Mouse (Mus musculus) myocyte (in vitro differentiated cells): Measurements from ENCODE around the gene Kif26b. TPM values are rescaled to one million over a fixed set of nuclear protein-coding genes. Genes with fewer than 3 reads are reported as not detected.

Experiments used
- H3K27me3 ChIP-seq: one replicate; pipeline ENCODE4 v1.6.1; 2011; ENCODE audit not compliant: control insufficient read depth, insufficient read depth, insufficient read length
- H3K36me3 ChIP-seq: one replicate; pipeline ENCODE4 v1.6.1; 2011; ENCODE audit not compliant: control insufficient read depth, insufficient read depth
- H3K4me2 ChIP-seq: one replicate; pipeline ENCODE4 v1.6.1; 2011; ENCODE audit warnings: low read depth, control low read depth
- H3K4me3 ChIP-seq: one replicate; pipeline ENCODE4 v1.5.1; 2011; ENCODE audit warnings: mild to moderate bottlenecking, control low read depth, moderate library complexity
- H3K79me2 ChIP-seq: one replicate; pipeline ENCODE4 v1.6.1; 2011; ENCODE audit not compliant: control insufficient read depth, insufficient read depth
- H3ac ChIP-seq: one replicate; pipeline ENCODE4 v1.6.1; 2011; ENCODE audit not compliant: control insufficient read depth, insufficient read length
- CEBPB ChIP-seq: IDR thresholded peaks from 2 replicates; pipeline ENCODE4 v1.6.1; 2011; ENCODE audit warnings: mild to moderate bottlenecking, moderate library complexity; ENCODE audit not compliant: poor library complexity, insufficient read depth, severe bottlenecking
- E2F4 ChIP-seq: IDR thresholded peaks from one replicate; pipeline ENCODE4 v1.6.1; 2011; ENCODE audit warnings: mild to moderate bottlenecking, control low read depth, moderate library complexity; ENCODE audit not compliant: insufficient read depth
- MAX ChIP-seq: IDR thresholded peaks from one replicate; pipeline ENCODE4 v1.6.1; 2011; ENCODE audit warnings: low read depth, mild to moderate bottlenecking, control low read depth
- MYOD1 ChIP-seq, 3 experiments: IDR thresholded peaks; one replicate each; pipeline ENCODE4 v1.6.1; 2011; ENCODE audit warnings: control low read depth in 2 of 3, low read depth in 2 of 3, mild to moderate bottlenecking in 2 of 3, moderate library complexity in 1 of 3; ENCODE audit not compliant: insufficient read length in 2 of 3, control insufficient read depth in 1 of 3
- MYOG ChIP-seq, 3 experiments: IDR thresholded peaks; one replicate each; pipeline ENCODE4 v1.6.1; 2011; ENCODE audit warnings: control low read depth in 2 of 3, low read depth in 2 of 3, mild to moderate bottlenecking in 2 of 3; ENCODE audit not compliant: insufficient read length in 2 of 3, control insufficient read depth in 1 of 3, insufficient read depth in 1 of 3
- POLR2A ChIP-seq: IDR thresholded peaks from one replicate; pipeline ENCODE4 v1.6.1; 2011; ENCODE audit warnings: low read depth, mild to moderate bottlenecking, control low read depth, moderate library complexity; ENCODE audit not compliant: insufficient read length
- POLR2AphosphoS2 ChIP-seq: IDR thresholded peaks from one replicate; pipeline ENCODE4 v1.6.1; 2011; ENCODE audit warnings: low read depth, control low read depth; ENCODE audit not compliant: insufficient read length
- REST ChIP-seq: IDR thresholded peaks from one replicate; pipeline ENCODE4 v1.6.1; 2011; ENCODE audit warnings: mild to moderate bottlenecking, control low read depth, moderate library complexity; ENCODE audit not compliant: insufficient read depth, insufficient read length
- SRF ChIP-seq: IDR thresholded peaks from one replicate; pipeline ENCODE4 v1.6.1; 2011; ENCODE audit warnings: low read depth; ENCODE audit not compliant: control insufficient read depth, insufficient read length
- TCF12 ChIP-seq: IDR thresholded peaks from one replicate; pipeline ENCODE4 v1.6.1; 2011; ENCODE audit warnings: mild to moderate bottlenecking, control low read depth; ENCODE audit not compliant: poor library complexity, insufficient read depth, severe bottlenecking
- TCF3 ChIP-seq: IDR thresholded peaks from one replicate; pipeline ENCODE4 v1.6.1; 2011; ENCODE audit warnings: low read depth, control low read depth; ENCODE audit not compliant: insufficient read length
- USF1 ChIP-seq: IDR thresholded peaks from one replicate; pipeline ENCODE4 v1.6.1; 2011; ENCODE audit warnings: low read depth, mild to moderate bottlenecking, control low read depth, moderate library complexity
- polyA plus RNA-seq: library from polyadenylated mRNA; unstranded; fragments of >200 nt; fragmentation: generic; extraction: Trizol; gene quantifications from one replicate; pipeline ENCODE4 v1.2.1, GENCODE M21; 2012; ENCODE audit warnings: missing spikeins

Kif26b gene
- polyA plus RNA-seq, 1 experiment = 5.9 TPM

GRCm38 (mm10) chr1:178820556-178821435, 291.9 kb downstream of the Kif26b start:
- Histone ChIP-seq H3K27me3 (no peaks in the 10 kb centered on the region), H3ac (no peak overlapping the region), H3K36me3 (no peaks in the 10 kb centered on the region), H3K4me2 (no peak overlapping the region), H3K79me2 (no peaks in the 10 kb centered on the region), H3K4me3 (no peak overlapping the region)
- TF ChIP-seq MYOG (IDR thresholded peaks at IDR 0.05; ENCODE audit: control insufficient read depth in 1 of 3, insufficient read depth in 1 of 3, insufficient read length in 2 of 3, low read depth in 2 of 3) (no peak), TCF12 (no peak), POLR2AphosphoS2 (no peak), CEBPB (no peak), POLR2A (no peak)

- H3K27me3 ChIP-seq = no peaks in the 10 kb centered on the region
- TF ChIP-seq MYOG (IDR thresholded peaks at IDR 0.05; ENCODE audit: control insufficient read depth in 1 of 3, insufficient read depth in 1 of 3, insufficient read length in 2 of 3, low read depth in 2 of 3) (no peak), SRF (no peak), REST (no peak), POLR2A (no peak), POLR2AphosphoS2 (no peak), CEBPB (no peak)
- no peaks in the 10 kb centered on the region for H3K79me2 ChIP-seq
- H3K4me2 ChIP-seq = no peak overlapping the region
- H3K4me3 ChIP-seq = no peak overlapping the region
- H3ac ChIP-seq = no peak overlapping the region
- no peaks in the 10 kb centered on the region for H3K36me3 ChIP-seq
These were observed 295.9 kb downstream of the Kif26b start for GRCm38 (mm10) chr1:178824871-178825270.

DNA sequence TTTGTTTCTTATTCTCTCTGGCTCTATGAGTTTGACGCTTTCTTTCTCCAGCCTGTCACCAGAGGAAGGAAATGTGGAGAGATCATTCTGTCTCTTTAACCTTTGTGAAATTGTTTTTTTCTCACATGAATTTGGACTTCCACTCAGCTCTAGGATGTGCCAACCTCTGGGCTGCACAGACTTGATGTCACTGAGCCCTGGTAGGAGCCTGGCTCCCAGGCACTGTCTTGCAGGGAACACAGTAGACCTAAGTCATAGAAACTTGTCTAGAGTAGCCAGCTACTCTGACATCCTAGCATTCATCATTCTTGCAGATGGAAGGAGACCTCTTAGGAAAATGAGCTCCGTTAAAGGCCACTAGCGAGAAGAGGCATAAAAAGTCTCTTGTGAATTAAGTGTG, 298.3 kb downstream of the Kif26b start:
- H3ac ChIP-seq = no peak overlapping the region
- TF ChIP-seq TCF3 (no peak), POLR2AphosphoS2 (no peak), SRF (no peak), CEBPB (no peak), E2F4 (no peak), MYOD1 (IDR thresholded peaks at IDR 0.05; ENCODE audit: control insufficient read depth in 1 of 3, insufficient read length in 2 of 3, low read depth in 2 of 3) (no peak), USF1 (no peak), REST (no peak), TCF12 (no peak), POLR2A (no peak), MAX (no peak), MYOG (IDR thresholded peaks at IDR 0.05; ENCODE audit: control insufficient read depth in 1 of 3, insufficient read depth in 1 of 3, insufficient read length in 2 of 3, low read depth in 2 of 3) (no peak)
- H3K36me3 ChIP-seq = no peaks in the 10 kb centered on the region
- no peaks in the 10 kb centered on the region for H3K79me2 ChIP-seq
- no peak overlapping the region for H3K4me3 ChIP-seq
- no peaks in the 10 kb centered on the region for H3K27me3 ChIP-seq
- H3K4me2 ChIP-seq = no peak overlapping the region

DNA sequence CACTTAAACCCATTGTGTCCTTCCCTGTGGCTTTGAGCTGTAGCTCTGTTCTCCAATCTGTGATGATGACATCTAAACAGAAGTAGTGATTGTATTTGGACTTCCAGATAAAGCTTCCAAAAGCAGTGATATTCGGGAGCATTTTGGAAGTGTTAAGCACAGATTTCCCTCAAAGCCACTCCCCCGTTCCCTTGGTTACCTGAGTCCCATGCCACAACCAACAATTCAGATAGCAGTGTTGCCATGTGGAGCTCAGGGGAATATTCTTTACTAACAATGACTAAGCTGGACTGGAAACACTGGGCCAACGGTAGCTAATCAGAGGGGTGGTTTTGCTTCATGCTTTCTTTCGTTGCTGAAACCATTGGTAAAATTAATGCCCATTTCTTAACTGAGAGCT, 300.5 kb downstream of the Kif26b start:
- H3K79me2 ChIP-seq = no peaks in the 10 kb centered on the region
- H3K36me3 ChIP-seq = no peaks in the 10 kb centered on the region
- no peak overlapping the region for H3ac ChIP-seq
- no peak for TF ChIP-seq E2F4
- no peak for TF ChIP-seq POLR2A
- TF ChIP-seq TCF12 = no peak
- TF ChIP-seq TCF3 = no peak
- no peaks in the 10 kb centered on the region for H3K27me3 ChIP-seq
- no peak overlapping the region for H3K4me3 ChIP-seq
- no peak overlapping the region for H3K4me2 ChIP-seq

GRCm38 (mm10) chr1:178832571-178832970, 303.6 kb downstream of the Kif26b start:
- Histone ChIP-seq H3ac (no peak overlapping the region), H3K4me3 (no peak overlapping the region), H3K27me3 (no peaks in the 10 kb centered on the region), H3K4me2 (no peak overlapping the region), H3K79me2 (no peaks in the 10 kb centered on the region), H3K36me3 (no peaks in the 10 kb centered on the region)
- TF ChIP-seq MYOG (IDR thresholded peaks at IDR 0.05; ENCODE audit: control insufficient read depth in 1 of 3, insufficient read depth in 1 of 3, insufficient read length in 2 of 3, low read depth in 2 of 3) = no peak
- TF ChIP-seq REST = no peak
- TF ChIP-seq POLR2A = no peak
- TF ChIP-seq E2F4 = no peak
- TF ChIP-seq MAX = no peak
- no peak for TF ChIP-seq TCF12
- no peak for TF ChIP-seq CEBPB
- no peak for TF ChIP-seq USF1
- TF ChIP-seq SRF = no peak
- TF ChIP-seq TCF3 = no peak
- no peak for TF ChIP-seq POLR2AphosphoS2
